Mouse (Mus musculus) liver, embryonic 14.5 days (tissue): ENCODE results near the gene Rmnd5b.

Experiments used
- CTCF ChIP-seq: IDR thresholded peaks from 2 replicates; pipeline ENCODE4 v1.5.1; 2016; ENCODE audit warnings: antibody characterized with exemption, low read depth, control low read depth
- EP300 ChIP-seq: IDR thresholded peaks from 2 replicates; pipeline ENCODE4 v1.6.1; 2016; ENCODE audit warnings: antibody characterized with exemption, low read depth

GRCm38 (mm10) chr11:51605602-51606446, 29.9 kb downstream of the Rmnd5b start:
- TF ChIP-seq CTCF (no peak), EP300 (no peak)
